Mouse (Mus musculus) frontal cortex, postnatal 25 days (tissue): ENCODE data around the gene Arvcf.
A peak's percentile ranks its signal among the peaks of the same experiment; 100 is the strongest.

Experiments
- DNase-seq, 2 experiments: peaks; one replicate each; pipeline ENCODE4 v3.0.0; 2022; ENCODE audit warnings: low spot score in 2 of 2

The Arvcf gene

DNA sequence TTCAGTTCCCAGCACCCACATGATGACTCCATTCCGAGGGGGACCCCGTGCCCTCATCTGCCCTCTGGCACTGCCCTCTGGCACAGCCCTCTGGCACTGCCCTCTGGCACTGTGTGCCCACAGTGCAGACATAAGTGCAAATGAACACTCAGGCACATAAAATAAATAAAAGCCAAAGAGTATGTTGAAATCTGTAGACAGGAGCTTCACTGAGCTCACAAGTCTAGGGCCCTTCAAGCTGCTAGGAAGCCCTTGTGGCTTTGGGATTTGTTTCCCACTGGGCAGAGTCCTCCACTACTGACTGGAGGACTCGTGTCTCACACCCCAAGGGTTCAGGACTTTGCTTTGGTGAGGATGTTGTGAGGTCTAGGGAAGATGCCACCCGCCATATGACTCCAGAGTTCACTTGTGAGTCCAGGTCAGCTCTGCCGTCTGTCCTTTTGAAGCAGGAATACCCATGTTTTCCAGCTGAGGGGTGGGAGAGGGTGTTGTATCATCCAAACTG is 80.1 kb downstream of the Arvcf start:
- DNase-seq: no peak

DNA sequence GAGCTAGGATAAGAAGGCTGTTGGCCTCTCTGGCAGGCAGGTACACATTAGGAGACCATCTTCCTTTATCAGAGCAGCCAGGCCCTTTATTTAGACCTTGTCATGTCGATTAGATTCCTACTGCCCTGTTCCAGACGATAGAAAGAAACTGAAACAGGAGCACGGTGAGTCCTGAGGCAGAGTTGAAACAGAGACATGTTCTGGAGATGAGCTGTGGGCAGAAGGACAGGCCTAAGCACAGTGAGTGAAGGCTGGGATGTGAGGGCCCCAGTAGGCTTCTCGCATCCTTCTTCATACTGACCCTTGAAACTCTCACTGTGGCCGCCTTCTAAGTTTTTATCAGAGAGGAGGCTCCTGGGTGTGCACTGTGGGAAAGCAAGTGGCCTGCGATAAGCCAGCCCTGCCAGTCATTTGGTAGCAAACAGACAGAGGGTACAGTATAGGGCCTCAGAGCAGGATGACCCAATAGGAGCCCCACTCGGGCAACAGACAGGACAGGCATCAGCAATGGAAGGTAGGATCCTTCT is 80.6 kb downstream of the Arvcf start:
- no peak for DNase-seq

DNA sequence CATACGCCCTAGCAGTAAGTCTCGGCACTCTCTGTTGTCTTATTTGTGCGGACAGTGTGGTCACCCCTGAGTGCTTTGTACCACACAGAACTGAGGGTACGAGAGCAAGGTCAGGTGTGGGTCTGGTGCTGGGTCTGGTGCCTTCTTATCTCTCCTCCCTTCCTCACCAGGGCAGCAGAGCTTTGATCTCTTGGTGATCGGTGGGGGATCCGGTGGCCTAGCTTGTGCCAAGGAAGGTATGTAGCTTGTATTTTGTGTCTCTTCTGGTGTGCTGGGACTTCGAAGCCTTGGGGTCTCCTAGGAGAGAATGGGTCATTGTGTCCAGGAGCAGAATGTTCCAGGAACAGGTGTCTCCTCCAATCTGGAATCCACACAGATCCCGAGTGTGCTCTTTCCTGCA is 81.7 kb downstream of the Arvcf start:
- DNase-seq: no peak

DNA sequence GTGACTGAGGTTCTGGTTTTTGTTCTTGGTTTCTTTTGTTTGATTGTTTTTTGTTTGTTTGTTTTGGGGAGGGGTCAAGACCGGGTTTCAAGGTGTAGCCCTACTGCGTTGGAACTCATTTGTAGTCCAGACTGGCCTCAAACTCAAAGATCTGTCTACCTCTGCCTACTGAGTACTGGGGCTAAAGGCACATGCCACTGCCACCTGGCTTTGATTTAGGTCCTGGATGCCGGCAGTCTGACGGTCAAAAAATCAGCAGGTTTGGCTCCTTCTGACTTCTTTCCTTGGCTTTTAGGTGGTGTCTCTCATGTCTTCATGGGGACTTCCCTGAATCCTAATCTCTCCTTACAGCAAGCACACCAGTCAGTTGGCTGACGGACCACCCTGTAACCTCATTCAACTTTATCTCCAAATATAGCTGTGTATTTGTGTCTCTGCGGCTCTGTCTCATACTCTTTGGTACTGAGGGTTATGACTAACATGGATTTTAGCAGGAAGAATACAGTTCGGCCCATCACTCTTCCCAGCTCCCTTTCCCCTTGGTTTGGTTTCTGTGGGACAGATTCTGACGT is 82.7 kb downstream of the Arvcf start:
- no peak for DNase-seq

DNA sequence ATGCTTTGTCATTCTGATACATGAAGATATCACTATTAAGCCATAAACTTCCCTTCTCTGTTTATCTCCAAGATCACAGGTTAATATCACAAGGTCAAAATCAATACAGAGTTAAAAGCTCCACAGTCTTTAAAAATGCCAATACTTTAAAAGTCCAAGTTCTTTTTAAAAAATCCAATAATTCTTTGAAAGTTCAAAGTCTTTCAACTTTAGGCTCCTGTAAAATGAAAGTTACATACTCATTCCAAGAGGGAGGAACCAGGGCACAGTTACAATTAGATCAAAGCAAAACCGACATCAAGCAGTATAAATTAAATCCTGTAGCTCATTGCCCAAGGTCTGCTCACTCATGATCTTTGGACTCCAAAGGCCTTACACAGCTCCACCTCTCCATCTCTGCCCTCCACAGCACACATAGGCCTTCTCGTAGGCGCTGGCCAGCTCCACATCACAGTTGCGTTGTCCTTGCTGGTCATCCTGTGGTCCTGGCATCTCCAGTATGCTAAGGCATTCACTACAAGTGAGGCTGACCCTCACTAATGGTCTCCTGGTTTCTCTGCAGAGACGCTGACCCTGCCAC is 85.4 kb downstream of the Arvcf start:
- DNase-seq: no peak

DNA sequence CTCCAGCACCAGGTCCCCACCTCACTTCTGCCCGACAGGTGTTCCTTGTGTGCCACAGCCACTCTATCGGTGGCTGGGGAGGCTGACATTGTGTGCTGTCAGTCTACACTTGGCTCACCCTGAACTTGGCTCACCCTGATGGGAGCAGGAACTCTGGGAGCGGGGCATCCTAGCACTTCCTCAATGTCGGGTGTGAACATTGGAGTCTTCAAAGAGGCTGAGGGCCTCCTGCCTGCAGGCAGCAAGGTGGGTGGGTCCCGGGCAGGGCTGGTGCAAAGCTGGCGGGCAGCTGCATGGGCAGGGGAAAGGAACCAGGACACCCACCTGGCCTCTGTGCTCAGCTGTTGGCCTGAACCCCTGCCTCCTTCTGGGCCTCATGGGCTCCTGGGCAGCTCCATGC is 88.1 kb downstream of the Arvcf start:
- no peak for DNase-seq

DNA sequence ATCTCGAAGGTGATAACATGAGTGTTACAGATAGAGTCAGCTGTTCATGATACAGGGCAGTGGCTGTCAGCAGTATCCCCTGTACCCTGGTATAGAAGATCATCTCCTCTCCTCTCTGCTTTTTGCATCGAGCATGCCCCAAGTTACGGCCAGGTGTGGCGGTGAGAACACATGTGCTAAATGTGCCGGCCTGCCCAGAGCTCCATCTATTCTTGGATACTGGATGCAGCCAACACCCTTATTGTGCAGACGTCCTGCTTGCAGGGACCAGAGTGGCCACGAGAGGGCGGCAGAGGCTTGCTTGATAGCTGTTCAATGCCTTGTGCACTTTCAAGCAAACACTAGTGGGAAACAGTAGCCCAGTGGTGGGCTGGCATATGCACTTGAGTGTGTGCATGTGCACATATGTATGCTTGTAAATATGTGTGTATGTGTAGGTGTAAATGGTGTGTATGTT is 95.4 kb downstream of the Arvcf start:
- DNase-seq: peak; percentile 99 to 100

DNA sequence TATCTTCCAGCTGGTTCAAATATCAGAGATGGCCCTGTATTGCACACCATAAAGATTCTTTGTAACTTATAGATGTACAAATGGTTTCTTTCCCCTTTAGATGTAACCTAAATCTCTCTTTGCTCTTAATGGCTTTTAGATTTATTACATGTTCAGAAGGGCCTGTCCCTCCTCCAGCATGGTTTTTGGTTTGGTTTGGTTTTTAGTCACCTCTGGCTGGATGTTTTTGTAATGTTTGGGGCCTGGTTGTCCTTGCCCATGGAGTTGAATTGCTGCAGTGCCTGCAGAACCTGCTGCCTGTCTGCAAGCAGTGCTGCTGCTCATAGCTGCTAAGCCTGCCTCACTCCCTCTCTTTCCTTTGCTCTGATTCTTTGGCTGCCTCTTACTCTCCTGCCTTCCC is 99.3 kb downstream of the Arvcf start:
- DNase-seq: no peak

DNA sequence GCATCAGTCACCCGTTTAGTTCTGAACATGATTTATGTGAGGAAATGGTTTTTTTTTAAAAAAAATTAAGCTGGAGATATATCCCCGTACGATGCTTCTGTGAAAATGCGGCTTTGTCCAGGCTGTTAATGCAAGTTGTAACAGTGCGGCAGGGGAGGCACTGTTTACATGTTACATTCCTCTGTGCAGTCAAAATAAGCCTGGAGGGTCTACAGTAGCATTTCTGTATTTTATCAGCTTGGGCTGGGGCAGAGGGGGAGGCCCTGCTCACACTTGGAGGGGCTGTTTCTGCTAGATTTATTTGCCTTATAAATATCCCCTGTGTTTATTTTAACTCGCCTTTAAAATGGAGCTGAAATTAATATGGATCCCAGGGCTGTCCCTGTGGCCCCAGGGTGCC is 100.1 kb downstream of the Arvcf start:
- no peak for DNase-seq

DNA sequence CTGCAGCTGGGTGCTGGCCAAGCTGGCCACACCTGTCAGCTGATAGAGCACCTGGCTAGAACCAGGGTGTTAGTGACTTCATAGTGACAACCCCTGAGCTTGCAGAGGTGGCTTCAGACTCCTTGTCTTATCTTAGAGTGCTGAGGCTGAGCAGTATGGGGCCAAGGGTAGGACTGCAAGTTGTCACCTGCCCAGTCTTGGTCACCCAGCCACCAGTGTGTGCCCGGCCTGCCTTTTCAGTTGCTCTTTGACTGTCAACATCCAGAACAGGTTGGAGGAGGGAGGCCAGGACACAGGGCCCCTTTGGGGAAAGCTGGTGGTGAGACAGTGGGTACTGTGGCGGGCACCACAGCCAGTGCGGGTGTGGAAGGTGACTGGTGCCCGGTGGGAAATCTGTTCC is 101.0 kb downstream of the Arvcf start:
- DNase-seq: no peak

DNA sequence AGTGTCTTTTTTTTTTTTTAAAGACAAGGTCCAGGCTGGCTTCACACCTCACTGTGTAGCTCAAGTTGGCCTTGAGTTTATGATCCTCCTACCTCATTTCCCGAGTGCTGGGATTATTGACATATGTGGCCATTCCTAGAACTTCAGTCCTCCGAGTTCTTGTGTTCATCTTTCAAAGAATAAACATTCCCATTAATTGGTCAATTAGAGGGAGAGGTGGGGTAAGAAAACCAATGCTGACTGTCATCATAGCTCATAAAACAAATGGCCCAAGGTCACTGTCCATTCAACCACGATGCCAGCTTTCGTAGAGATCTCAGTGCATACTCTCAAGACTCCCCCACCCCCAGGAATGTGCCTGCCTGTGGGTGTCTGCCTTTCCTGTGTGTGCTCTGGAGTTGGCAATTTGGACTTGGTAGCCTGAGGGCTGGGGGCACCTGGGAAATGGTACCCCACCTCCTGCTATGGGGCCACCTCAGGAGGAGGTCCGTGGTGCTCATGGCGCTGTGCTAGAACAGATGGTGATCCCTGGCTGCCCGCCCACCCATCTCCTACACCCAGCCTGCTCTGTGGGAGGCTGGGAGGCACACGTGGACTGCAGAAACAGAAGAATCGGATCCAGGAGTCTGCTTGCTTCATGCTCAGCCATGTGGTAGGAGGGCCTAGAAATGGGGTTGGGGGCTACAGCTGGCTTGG is 103.7 kb downstream of the Arvcf start:
- DNase-seq: peak; percentile 48 to 52

DNA sequence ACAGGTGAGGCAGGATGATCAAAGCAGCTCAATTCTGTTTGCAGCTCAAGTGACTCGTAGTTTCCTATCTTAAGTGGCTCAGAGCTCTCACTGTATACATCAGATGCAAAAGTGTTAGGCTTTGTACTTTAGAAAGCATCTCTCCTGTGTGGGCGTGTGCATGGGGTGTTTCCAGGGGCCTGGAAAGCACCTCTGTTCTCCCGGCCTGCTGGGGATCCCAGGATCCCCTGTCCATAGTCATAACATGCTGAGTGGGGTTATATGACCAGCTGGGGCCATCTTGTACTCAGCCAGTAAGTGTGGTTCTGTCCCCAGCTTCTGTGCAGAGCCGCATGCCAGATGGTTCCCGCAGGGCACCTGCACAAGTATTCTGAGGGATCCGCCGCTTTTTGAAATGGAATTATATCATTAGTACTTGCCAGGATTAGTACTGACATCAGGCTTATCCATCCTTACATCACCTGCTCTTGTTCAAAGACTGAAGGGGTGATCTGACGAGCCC is 104.4 kb downstream of the Arvcf start:
- DNase-seq: no peak

DNA sequence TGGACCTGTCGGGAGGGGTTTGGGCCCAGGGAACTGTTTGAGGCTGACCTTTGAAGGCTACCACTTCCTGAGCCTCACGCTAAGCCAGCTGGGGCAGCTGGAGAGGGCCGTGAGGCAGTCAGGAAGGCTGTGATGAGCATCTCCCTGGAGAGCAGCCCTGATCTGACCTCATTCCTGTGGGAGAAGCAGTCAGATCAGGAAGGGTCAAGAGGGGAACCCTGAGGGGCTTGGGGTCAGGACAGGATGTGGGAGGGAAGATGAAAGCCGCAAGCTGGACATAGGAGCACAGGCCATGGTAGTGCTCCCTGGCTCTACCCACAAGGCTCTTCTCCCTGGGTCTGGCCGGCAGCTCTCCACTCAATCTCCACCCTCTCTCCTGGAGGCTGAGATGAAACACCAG is 105.9 kb downstream of the Arvcf start:
- DNase-seq: no peak

DNA sequence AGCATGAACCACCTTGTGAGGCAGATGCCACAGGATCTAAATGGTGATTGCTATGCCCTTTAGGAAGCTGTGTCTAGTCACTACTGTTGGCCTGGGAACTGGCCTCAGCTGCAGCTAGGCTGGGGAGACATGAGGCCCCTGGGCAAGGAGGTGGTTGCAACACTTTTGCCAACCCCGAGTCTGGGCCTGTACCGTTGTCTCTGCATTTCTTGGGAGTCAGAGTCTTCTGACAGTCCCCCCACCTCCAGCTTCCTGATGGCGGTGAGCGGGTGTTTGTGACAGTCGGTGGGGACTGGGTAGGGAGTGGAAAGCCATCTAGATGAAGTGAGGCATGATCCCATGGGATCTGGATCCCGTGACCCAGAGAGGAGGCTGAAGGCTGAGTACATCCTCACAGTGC is 107.4 kb downstream of the Arvcf start:
- DNase-seq: no peak
